Mouse (Mus musculus): ENCODE results near the gene Nfkbid.

Gene Nfkbid

GRCm38 (mm10) chr7:30421175-30421889, at the start of gene Nfkbid:
Gene Nfkbid (plus strand): TSS chr7:30421732.
- in situ Hi-C loops (cut with MboI) = loop anchor here (10.0 kb wide), 1 partner anchor 47 kb away; no protein-coding TSS in a partner anchor

- in situ Hi-C loops (cut with MboI) = loop anchor here (10.0 kb wide), 1 partner anchor 51 kb away; the partner anchor contains the start of gene Nfkbid
These were observed 48.0 kb upstream of the Nfkbid start for GRCm38 (mm10) chr7:30373501-30373962.

- in situ Hi-C loops (cut with MboI) = no loop called here
These were observed 41.5 kb upstream of the Nfkbid start for GRCm38 (mm10) chr7:30380061-30380460.

GRCm38 (mm10) chr7:30384106-30384505, 37.4 kb upstream of the Nfkbid start:
- in situ Hi-C loops (cut with MboI) = no loop called here

GRCm38 (mm10) chr7:30392746-30393520, 28.6 kb upstream of the Nfkbid start:
- in situ Hi-C loops (cut with MboI) = loop anchor here (5.0 kb wide), 1 partner anchor 34 kb away; no protein-coding TSS in a partner anchor

GRCm38 (mm10) chr7:30393631-30394030, 27.9 kb upstream of the Nfkbid start:
- in situ Hi-C loops (cut with MboI) = loop anchor here (5.0 kb wide), 1 partner anchor 34 kb away; no protein-coding TSS in a partner anchor

- in situ Hi-C loops (cut with MboI) = loop anchor here (5.0 kb wide), 1 partner anchor 33 kb away; no protein-coding TSS in a partner anchor
These were observed 27.2 kb upstream of the Nfkbid start for GRCm38 (mm10) chr7:30394379-30394778.

- in situ Hi-C loops (cut with MboI) = loop anchor here (5.0 kb wide), 1 partner anchor 32 kb away; no protein-coding TSS in a partner anchor
These were observed 26.7 kb upstream of the Nfkbid start for GRCm38 (mm10) chr7:30394871-30395270.

- in situ Hi-C loops (cut with MboI) = no loop called here
These were observed 21.9 kb upstream of the Nfkbid start for GRCm38 (mm10) chr7:30399671-30400070.

GRCm38 (mm10) chr7:30402343-30402742, 19.2 kb upstream of the Nfkbid start:
- in situ Hi-C loops (cut with MboI) = no loop called here

GRCm38 (mm10) chr7:30408639-30409038, 12.9 kb upstream of the Nfkbid start:
- in situ Hi-C loops (cut with MboI) = no loop called here

GRCm38 (mm10) chr7:30409789-30410188, 11.7 kb upstream of the Nfkbid start:
- in situ Hi-C loops (cut with MboI) = no loop called here

- in situ Hi-C loops (cut with MboI) = no loop called here
These were observed 10.5 kb upstream of the Nfkbid start for GRCm38 (mm10) chr7:30411023-30411422.

GRCm38 (mm10) chr7:30412735-30413147, 8.8 kb upstream of the Nfkbid start:
- in situ Hi-C loops (cut with MboI) = no loop called here

- in situ Hi-C loops (cut with MboI) = no loop called here
These were observed 7.9 kb upstream of the Nfkbid start, which contains the start of gene Tyrobp for GRCm38 (mm10) chr7:30413596-30413995. Gene Tyrobp (plus strand): TSS chr7:30413760.

- in situ Hi-C loops (cut with MboI) = no loop called here
These were observed 3.7 kb upstream of the Nfkbid start for GRCm38 (mm10) chr7:30417856-30418255.

- in situ Hi-C loops (cut with MboI) = loop anchor here (10.0 kb wide), 1 partner anchor 45 kb away; no protein-coding TSS in a partner anchor
These were observed 1.7 kb upstream of the Nfkbid start, which contains the start of gene Hcst for GRCm38 (mm10) chr7:30419561-30420499. Gene Hcst (minus strand): TSS chr7:30419854.

- in situ Hi-C loops (cut with MboI) = loop anchor here (10.0 kb wide), 1 partner anchor 46 kb away; no protein-coding TSS in a partner anchor
These were observed 859 bp upstream of the Nfkbid start for GRCm38 (mm10) chr7:30420673-30421072.

GRCm38 (mm10) chr7:30421890-30422435, 431 bp downstream of the Nfkbid start:
- in situ Hi-C loops (cut with MboI) = loop anchor here (10.0 kb wide), 1 partner anchor 47 kb away; no protein-coding TSS in a partner anchor

- in situ Hi-C loops (cut with MboI) = loop anchor here (10.0 kb wide), 1 partner anchor 48 kb away; no protein-coding TSS in a partner anchor
These were observed 1.0 kb downstream of the Nfkbid start for GRCm38 (mm10) chr7:30422560-30422959.

All from mature B cell (primary cell).